Mouse (Mus musculus) retina, postnatal 7 days (tissue): Measurements from ENCODE around the gene Rnd3.

Experiments used
- DNase-seq: peaks from one replicate; pipeline ENCODE4 v3.0.0-alpha.2; 2012; ENCODE audit warnings: low read depth, low spot score

Gene Rnd3

DNA sequence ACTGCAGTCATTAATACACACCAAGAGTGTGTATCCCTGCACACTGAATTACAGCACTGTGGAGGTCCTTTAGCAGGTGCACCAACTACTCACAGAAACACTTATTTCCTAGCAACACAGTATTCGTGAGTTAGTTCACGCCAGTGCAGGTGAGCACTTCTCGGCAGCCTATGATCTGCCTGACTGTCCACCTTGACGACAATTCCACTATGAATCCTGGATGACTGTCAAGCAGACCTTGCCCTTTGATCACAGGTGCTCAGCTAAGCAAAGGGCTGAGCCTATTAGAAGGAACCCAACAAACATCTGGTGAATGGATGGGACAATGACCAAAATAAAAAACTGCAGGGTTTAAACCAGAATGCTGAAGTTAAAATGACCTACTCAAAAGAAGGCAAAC lies 20.8 kb downstream of the Rnd3 start:
- DNase-seq = no peak

DNA sequence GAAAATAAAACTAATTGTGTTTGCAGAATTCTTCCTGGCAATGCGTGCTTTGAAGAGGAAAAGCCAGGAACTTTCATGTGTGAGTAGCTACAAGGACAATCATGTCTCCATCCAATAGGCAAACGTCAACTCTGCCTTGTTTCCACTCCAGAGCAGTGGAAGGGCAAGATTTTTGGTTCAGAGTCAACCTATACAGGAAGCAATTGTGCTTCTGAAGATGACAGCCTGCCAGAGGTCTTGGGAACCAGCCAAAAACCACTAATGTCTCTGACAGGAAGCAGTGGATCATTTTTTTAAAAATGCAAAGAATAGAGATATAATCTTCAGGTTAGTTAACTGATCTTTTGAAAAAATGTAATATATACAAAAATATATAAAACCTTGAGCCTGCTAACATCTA lies 38.6 kb downstream of the Rnd3 start:
- DNase-seq = no peak

DNA sequence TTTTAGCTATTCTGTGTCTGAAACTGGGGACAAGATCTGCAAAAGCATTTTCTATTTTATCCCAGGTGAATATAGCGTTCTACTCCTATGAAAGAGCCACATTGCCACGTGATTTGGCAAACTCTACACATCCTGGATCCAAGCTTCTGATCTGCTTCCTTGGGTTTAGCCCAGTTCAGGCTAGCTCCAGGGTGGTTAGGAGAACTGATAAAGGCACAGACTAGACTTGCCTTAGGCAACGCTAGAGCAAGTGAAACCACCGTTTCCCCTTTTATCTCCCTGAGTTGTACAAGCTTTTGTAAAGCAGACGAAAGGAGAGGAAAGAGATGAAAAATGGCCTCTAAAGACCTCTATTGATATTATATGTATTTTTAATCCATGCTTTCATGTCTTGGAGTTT lies 40.3 kb downstream of the Rnd3 start:
- DNase-seq = no peak

DNA sequence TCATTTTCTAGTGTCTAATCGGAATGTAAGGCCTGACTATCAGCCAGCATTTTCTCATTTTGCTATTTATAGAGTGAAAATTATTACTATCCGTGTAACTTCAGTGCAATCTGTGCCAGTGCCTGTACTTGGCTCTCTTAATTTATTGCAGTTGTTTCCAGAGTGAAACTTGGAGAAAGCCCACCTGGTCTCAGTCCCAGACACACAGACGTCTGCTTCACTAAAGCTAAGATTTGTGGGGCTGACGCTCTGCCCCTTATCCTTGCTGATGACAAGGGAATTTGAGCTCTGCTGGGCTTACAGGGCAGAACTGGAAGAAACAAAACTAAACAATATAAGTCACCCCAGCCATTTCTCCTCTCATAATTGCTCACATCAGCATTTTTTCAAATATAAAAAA lies 47.7 kb downstream of the Rnd3 start:
- DNase-seq = no peak

DNA sequence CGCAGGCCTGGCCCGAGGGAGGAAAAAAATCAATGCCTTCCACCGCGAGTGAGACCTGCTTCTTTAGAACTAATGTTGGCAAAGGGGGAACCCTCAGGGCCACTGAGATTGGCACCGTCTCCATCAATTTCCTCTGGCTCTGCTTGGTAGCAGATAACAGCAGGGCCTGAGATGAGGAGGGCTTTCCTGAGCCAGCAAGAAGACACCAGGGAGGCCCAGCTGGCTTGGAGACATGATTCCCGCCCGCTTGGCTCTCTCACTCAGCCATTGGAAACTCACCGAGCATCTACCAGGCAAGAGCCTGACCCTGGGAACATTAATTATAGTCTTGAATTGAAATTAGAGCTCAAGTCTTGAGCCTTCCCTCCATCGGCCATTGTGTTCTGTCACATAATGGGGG lies 48.9 kb downstream of the Rnd3 start:
- no peak for DNase-seq

DNA sequence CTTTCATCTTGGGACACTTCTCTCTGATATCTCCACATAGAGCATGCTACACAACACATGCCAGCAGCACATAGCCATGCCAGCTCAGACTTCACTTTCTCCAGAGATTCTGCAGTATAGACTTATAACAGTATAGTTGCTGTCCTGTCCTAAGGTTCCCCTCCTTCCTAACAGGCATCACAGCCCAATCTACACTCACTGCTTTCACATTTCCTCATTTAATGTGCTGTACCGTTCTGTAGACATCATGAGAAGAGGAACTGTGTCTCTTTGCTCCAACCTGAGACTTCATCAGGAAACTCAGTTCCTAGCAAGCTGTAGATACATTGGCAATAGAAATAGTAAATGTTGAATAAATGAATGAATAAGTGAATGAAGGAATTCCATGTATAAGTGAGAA lies 49.7 kb downstream of the Rnd3 start:
- no peak for DNase-seq

DNA sequence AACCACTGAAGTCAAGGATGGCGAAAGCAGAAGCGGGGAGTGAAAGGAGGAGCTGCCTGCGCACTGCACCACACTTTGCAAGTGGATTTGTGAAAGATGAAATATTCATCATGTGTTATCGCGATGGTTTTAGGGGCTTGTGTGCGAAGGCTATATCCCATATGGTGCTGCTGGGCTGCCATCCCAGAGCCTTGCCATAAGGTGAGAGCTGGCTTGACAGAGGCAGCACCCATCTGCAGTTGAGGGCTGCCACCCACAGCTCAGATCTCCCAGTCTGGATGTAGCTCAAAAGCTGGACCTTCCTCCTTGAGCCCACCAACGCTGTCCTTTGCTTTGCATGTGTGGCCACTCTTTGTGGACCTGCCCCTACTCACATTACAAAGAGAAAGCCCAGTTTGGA lies 58.2 kb downstream of the Rnd3 start:
- DNase-seq = no peak

DNA sequence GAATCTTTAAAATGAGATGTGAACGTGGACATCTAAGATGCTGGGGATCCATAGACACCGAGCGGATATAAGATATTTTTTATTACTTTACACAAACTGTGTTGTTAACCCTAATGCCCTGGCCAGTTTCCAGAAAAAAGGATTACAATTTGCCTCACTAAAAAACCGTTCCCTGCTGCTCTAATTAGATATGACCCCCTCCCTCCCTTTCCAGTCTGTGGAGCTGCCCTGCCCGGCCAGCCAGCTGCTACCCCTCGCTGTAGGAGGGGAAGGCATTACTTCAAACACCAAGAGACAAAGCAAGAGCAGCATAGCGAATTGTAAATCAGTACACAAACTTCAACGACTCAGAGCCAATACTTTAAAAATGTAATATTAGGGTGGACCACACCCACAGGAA lies 58.9 kb downstream of the Rnd3 start:
- no peak for DNase-seq

DNA sequence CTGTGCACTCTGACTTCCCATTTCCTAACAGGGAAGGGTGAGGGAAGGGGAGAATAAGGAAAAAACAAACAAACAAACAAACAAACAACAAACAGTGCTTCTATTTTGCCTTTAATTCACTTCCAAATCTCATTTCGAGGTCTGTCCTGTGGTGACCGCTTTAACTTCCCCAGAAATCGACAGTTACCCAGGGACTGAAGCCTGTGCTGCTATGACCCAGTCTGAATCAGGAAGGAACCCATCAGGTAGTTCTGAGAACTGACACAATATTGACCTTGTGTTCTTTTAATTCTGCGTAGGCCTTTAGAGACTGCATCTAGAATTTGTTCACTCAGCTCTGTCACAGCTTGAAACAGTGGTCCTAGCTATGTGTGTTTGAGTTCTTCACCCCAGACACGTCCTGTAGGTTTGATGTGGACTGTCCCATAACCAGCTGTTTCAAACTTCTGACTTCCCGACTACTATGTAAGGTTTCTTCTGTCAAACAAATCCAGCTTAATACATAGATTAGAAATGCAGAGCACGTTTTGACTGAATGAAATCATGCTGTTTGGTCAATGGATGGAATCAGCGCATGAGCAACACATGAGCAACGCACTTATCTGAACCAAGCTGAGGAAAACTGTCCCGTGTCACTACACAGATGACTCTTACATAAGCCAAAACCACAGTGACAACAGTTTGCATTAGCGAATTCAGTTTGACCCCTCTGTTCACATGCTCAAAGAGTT lies 59.9 kb downstream of the Rnd3 start:
- no peak for DNase-seq

DNA sequence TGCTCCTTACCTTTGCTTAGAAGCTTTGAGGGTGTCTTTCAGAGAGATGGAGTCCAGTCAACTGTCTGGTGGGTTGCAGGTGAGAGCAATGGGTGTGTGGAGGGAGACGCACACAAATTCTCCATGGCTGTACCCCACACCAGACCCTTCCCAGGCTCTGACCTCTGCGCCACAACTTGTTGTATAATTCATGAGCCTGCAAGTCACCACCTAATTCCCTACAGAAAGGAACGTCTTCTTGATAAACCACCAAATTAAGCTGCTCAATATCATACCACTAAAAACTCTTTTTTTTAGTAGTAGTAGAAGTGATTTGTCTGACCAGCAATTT lies 60.8 kb downstream of the Rnd3 start:
- no peak for DNase-seq

DNA sequence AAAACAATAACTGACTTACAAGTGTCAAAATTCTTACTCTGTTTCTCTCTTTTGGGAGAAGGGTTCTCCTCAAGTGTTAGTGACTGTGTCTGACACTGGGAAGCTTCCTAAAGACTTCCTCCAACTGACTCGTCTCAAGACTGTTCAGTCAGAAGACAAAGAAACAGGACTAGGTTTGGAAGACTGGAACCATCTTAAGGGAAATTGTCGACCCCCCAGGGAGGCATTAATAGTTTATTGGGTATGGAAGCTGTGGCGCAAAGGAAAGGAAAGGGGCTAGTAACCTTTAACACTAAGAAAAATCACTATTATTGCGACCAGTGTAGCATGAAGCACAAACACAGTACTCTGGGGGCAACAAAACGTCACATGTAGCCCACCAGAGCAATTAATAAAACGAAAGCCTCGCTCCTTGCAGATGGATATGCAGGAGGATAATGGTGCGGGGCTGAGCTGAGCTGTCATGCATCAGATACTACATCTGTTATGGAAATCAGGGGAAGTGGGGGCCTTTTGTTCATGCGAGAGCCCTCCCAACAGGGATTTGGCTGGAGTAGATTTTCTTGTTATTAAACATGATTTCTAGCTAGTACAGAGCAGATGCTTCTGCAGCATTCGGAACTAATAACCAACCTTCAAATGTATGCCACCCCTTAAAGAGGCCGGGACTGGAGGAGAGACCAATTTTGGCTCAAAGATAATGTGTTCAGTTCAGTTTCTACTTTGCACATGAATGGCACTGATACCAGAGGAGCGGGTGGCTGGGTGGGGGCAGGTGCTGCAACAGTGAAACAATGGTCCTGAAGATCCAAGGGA lies 61.4 kb downstream of the Rnd3 start:
- DNase-seq = no peak

DNA sequence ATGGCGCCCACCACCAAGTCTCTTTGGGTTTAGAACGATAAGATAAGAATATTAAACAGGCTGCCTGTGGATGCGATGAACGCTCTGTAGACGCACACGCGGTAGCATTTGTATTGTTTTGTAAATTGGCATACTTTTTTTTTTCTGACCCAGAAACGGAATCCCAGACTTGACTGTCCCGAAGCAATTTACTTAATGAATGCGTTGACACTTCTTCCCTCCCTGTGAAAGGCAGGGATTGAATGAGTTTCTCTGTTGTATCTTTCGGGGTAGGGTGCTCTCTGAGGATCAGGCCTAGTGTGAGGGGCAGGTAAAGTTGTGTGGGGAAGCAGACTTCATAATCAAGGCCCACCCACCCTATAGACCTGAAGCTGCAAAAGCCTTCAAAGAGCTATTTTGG lies 63.8 kb downstream of the Rnd3 start:
- DNase-seq = no peak

DNA sequence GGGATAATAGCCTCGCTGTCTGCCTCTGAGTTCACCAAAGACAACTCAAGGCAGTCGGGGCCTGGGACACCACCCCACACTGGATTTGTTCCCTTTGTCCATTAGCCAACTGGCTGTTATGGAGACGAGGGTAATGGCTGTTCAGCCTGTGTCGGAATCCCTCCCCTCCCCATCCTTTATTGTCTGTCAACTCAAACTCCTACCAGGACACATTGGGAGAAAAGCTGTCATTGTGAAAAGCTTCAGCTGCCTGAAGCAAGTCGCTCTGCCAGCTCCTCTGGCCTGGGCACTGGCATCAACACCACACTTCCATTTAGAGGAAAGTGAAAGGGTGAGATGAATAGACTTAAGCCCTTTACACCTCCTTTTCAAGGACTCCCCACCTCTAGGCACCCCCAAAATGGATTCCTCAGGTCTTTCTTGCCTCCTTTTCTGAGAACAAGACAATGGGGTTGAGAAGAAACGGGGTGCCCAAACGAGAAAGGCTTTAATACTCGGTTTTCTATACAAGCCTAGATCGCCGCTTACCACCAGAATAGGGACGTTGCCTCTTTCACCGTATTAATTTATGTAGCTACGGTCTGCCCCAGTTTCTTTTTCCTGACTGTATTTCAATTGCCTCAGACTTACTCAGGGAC lies 66.1 kb downstream of the Rnd3 start:
- no peak for DNase-seq
